Mouse (Mus musculus) testis, adult 2 months (tissue): ENCODE results near the gene Slc2a3.

ENCODE experiments used
- CTCF ChIP-seq: fragments of 200-500 bp; IDR thresholded peaks from 2 replicates; pipeline ENCODE4 v1.5.1; 2012; ENCODE audit warnings: low read depth, mild to moderate bottlenecking, inconsistent platforms, low read length, moderate library complexity; ENCODE audit not compliant: control insufficient read depth, insufficient read depth, insufficient replicate concordance
- POLR2A ChIP-seq: fragments of 200-500 bp; IDR thresholded peaks from 2 replicates; pipeline ENCODE4 v1.6.1; 2012; ENCODE audit warnings: low read depth, mild to moderate bottlenecking, inconsistent platforms, low read length, moderate library complexity; ENCODE audit not compliant: control insufficient read depth

DNA sequence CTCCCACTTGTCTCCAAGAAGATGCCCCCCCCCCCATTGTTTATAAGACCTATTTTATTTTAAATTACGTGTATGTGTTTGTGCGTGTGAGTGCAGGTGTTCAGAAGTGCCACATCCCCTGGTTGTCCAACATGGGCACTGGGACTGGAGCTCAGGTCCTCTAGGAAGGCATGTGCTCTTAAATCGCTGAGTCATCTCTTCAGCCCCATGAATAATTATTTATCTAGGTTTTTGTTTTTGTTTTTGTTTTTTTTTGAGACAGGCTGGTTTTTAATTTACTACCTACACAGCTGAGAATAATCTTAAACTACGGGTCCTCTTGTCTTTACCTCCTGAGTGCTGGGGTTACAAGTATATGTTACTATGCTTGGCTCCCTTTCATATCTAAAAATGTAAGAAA is 12.2 kb upstream of the Slc2a3 start:
- no peak for TF ChIP-seq CTCF
- TF ChIP-seq POLR2A = no peak
